Mouse (Mus musculus) naive thymus-derived CD4-positive, alpha-beta T cell, adult 2 months (primary cell): ENCODE measurements at regions not wholly inside any gene's neighbourhood (a gene's known extent, or its start where the extent isn't known, plus 50 kb on each side); places are given as distances from the start of the nearest gene placed in this dataset.
"Not testable (repeated sequence)": the region's sequence is repeated elsewhere in the genome, so short reads cannot be mapped to it uniquely, and the experiment has no call there.

ENCODE experiments used
- DNase-seq: peaks from one replicate; pipeline ENCODE4 v3.0.0-alpha.2; 2011; ENCODE audit warnings: low read depth

GRCm38 (mm10) chr14:59075845-59076745 is 66.6 kb downstream of the 1700129C05Rik start:
- DNase-seq, result no peak

GRCm38 (mm10) chr14:59072323-59073039 is 70.2 kb downstream of the 1700129C05Rik start:
- DNase-seq, result no peak

- no peak for DNase-seq
These were observed 72.6 kb downstream of the 1700129C05Rik start for GRCm38 (mm10) chr14:59070056-59070455.

GRCm38 (mm10) chr14:59066456-59067220 is 76.1 kb downstream of the 1700129C05Rik start:
- DNase-seq, result no peak

- DNase-seq, result no peak
These were observed 79.5 kb downstream of the 1700129C05Rik start for GRCm38 (mm10) chr14:59063221-59063620.

- DNase-seq, result no peak
These were observed 85.9 kb downstream of the 1700129C05Rik start for GRCm38 (mm10) chr14:59056832-59057231.

GRCm38 (mm10) chr14:59055283-59055682 is 87.4 kb downstream of the 1700129C05Rik start:
- no peak for DNase-seq

GRCm38 (mm10) chr14:59052421-59052820 is 90.3 kb downstream of the 1700129C05Rik start:
- DNase-seq, result no peak

GRCm38 (mm10) chr14:59051478-59051879 is 91.2 kb downstream of the 1700129C05Rik start:
- peak; percentile 1 for DNase-seq

GRCm38 (mm10) chr14:59045687-59046086 is 97.0 kb downstream of the 1700129C05Rik start:
- DNase-seq, result no peak

GRCm38 (mm10) chr14:59045235-59045634 is 97.5 kb downstream of the 1700129C05Rik start:
- DNase-seq, result no peak

- DNase-seq, result no peak
These were observed 100.5 kb downstream of the 1700129C05Rik start for GRCm38 (mm10) chr14:59042152-59042551.

GRCm38 (mm10) chr14:59025757-59026156 is 116.9 kb downstream of the 1700129C05Rik start:
- DNase-seq, result not testable (repeated sequence)

GRCm38 (mm10) chr14:59009534-59009933 is 133.2 kb downstream of the 1700129C05Rik start:
- no peak for DNase-seq

GRCm38 (mm10) chr14:58999106-58999778 is 143.5 kb downstream of the 1700129C05Rik start:
- no peak for DNase-seq

GRCm38 (mm10) chr14:58994994-58995393 is 147.7 kb downstream of the 1700129C05Rik start:
- no peak for DNase-seq

- DNase-seq, result no peak
These were observed 153.0 kb downstream of the 1700129C05Rik start for GRCm38 (mm10) chr14:58989644-58990217.

GRCm38 (mm10) chr14:58987688-58988087 is 155.0 kb downstream of the 1700129C05Rik start:
- no peak for DNase-seq

- DNase-seq, result no peak
These were observed 156.9 kb downstream of the 1700129C05Rik start for GRCm38 (mm10) chr14:58985838-58986237.

- no peak for DNase-seq
These were observed 165.9 kb downstream of the 1700129C05Rik start for GRCm38 (mm10) chr14:58976791-58977190.

GRCm38 (mm10) chr14:58969248-58969647 is 173.4 kb downstream of the 1700129C05Rik start:
- DNase-seq, result no peak
